Mouse (Mus musculus) forebrain, postnatal 0 days (tissue): ENCODE data around the gene Fbxl19. TPM values are rescaled to one million over a fixed set of nuclear protein-coding genes. Genes with fewer than 3 reads are reported as not detected.
A peak's percentile ranks its signal among the peaks of the same experiment; 100 is the strongest.

Experiments
- ATAC-seq: fragments of 200-750 bp; cut with Nextera tagmentation; 2 replicates; pipeline ENCODE4 v1.8.0; 2017; ENCODE audit warnings: mild to moderate bottlenecking, moderate library complexity
- DNase-seq: peaks from one replicate; pipeline ENCODE4 v3.0.0-alpha.2; 2015
- H3K27ac ChIP-seq: fragments of 300-500 bp; sonication (generic); 2 replicates; pipeline ENCODE4 v1.5.1; 2014; ENCODE audit warnings: low read depth, mild to moderate bottlenecking, antibody characterized with exemption, low read length, moderate library complexity, mixed read lengths
- H3K27me3 ChIP-seq: fragments of 300-500 bp; sonication (generic); 2 replicates; pipeline ENCODE4 v1.6.1; 2014; ENCODE audit warnings: mild to moderate bottlenecking, low read length, mixed read lengths; ENCODE audit not compliant: insufficient read depth
- H3K36me3 ChIP-seq: fragments of 300-500 bp; sonication (generic); 2 replicates; pipeline ENCODE4 v1.6.1; 2014; ENCODE audit warnings: mild to moderate bottlenecking, moderate library complexity; ENCODE audit not compliant: insufficient read depth
- H3K4me1 ChIP-seq: fragments of 300-500 bp; sonication (generic); 2 replicates; pipeline ENCODE4 v1.6.1; 2014; ENCODE audit warnings: antibody characterized with exemption; ENCODE audit not compliant: insufficient read depth
- H3K4me2 ChIP-seq: fragments of 300-500 bp; sonication (generic); 2 replicates; pipeline ENCODE4 v1.6.1; 2014; ENCODE audit warnings: low read depth, mild to moderate bottlenecking, moderate library complexity
- H3K4me3 ChIP-seq: fragments of 300-500 bp; sonication (generic); 2 replicates; pipeline ENCODE4 v1.5.1; 2014; ENCODE audit warnings: low read depth, low read length, mixed read lengths
- H3K9ac ChIP-seq: fragments of 300-500 bp; sonication (generic); 2 replicates; pipeline ENCODE4 v1.6.1; 2014; ENCODE audit warnings: mild to moderate bottlenecking
- H3K9me3 ChIP-seq: fragments of 300-500 bp; sonication (generic); 2 replicates; pipeline ENCODE4 v1.6.1; 2016; ENCODE audit warnings: low read length
- CTCF ChIP-seq: sonication (generic); IDR thresholded peaks from 2 replicates; pipeline ENCODE4 v1.5.1; 2016; ENCODE audit warnings: antibody characterized with exemption, control low read depth, low read depth
- WGBS: fragments of 180-500 bp; shearing (Covaris S2); extraction: QIAGEN DNeasy Blood & Tissue Kit; methylation state at CpG from one replicate; pipeline ENCODE4 v1.1.7; 2014; 5-methylcytosine and 5-hydroxymethylcytosine counted together
- polyA plus RNA-seq: library from polyadenylated mRNA; unstranded; fragments of >200 nt; fragmentation: Nextera tagmentation; extraction: Ambion mirVana; gene quantifications from 2 replicates; pipeline ENCODE4 v1.2.1, GENCODE M21; 2015
- total RNA-seq: library from RNA; depleted of rRNA; stranded (reverse); fragments of >200 nt; gene quantifications from 2 replicates; pipeline ENCODE4 v1.2.3, GENCODE M21; 2014

Fbxl19 gene
- total and polyA plus RNA-seq, 2 experiments from 2014 or later = 6.9 to 178 TPM

- peak overlapping the region; percentile 80 for H3K4me3 ChIP-seq
- peaks cover 25% of the 10 kb centered on the region for H3K36me3 ChIP-seq
- DNase-seq = peak; percentile 63
- TF ChIP-seq CTCF = no peak
- H3K9ac ChIP-seq = peak overlapping the region; percentile 79
- no peaks in the 10 kb centered on the region for H3K27me3 ChIP-seq
- H3K9me3 ChIP-seq = no peaks in the 10 kb centered on the region
- H3K27ac ChIP-seq = peak overlapping the region; percentile 97
- no peak; the same call in 1 of the 2 replicates for ATAC-seq
- 6% methylated on average over 57 of the region's 66 CpGs for WGBS
- H3K4me2 ChIP-seq = peak overlapping the region; percentile 72
- H3K4me1 ChIP-seq = peaks cover 6% of the 10 kb centered on the region; the same call in 1 of the 2 replicates
Observed at GRCm38 (mm10) chr7:127777474-127778266, 33.3 kb downstream of the Fbxl19 start.

DNA sequence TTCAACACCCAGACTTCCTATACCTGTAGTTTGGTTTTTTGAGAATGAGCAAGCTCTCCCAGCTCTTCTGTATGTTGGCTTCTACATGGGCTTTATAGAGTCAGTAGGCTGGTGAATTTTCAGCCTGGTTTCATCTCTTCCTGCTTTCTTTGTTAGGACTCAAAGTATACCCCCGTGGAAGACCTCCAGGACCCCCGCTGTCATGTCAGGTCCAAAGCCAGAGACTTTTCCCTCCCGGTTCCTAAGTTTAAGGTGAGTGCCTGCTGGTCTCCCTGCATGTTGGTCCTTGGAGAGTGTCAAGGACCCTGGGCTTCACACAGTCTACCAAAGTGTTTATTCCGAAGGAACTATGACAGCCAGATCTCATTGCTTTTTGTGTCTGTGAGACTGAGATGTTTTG, 34.0 kb downstream of the Fbxl19 start:
- H3K27ac ChIP-seq = no peak overlapping the region
- DNase-seq (no peak), ATAC-seq (no peak)
- no peaks in the 10 kb centered on the region for H3K27me3 ChIP-seq
- peaks cover 29% of the 10 kb centered on the region for H3K36me3 ChIP-seq
- no peaks in the 10 kb centered on the region for H3K9me3 ChIP-seq
- H3K9ac ChIP-seq = peak overlapping the region; percentile 79
- H3K4me1 ChIP-seq = peaks cover 6% of the 10 kb centered on the region; the same call in 1 of the 2 replicates
- peak overlapping the region; percentile 72 for H3K4me2 ChIP-seq
- no peak for TF ChIP-seq CTCF
- 69% methylated on average over 4 of the region's 4 CpGs for WGBS
- H3K4me3 ChIP-seq = peak overlapping the region; percentile 80

DNA sequence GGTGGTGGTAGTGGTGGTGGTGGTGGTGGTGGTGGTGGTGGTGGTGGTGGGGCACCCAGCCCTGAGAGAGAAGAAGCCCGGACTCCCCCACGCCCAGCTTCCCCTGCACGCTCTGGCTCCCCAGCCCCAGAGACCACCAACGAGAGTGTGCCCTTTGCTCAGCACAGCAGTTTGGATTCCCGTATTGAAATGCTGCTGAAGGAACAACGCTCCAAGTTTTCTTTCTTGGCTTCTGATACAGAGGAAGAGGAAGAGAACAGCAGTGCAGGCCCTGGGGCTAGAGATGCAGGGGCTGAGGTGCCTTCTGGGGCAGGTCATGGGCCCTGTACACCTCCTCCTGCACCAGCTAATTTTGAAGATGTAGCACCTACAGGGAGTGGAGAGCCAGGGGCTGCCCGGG, 41.0 kb downstream of the Fbxl19 start, which contains the start of gene Gm49388:
Gene Gm49388 (plus strand): TSS at position 301 of the 400 bp plus-strand sequence.
- TF ChIP-seq CTCF = no peak
- H3K27ac ChIP-seq = no peak within 1 kb of the TSS
- H3K4me1 ChIP-seq = no peaks in the 10 kb centered on the region
- DNase-seq (no peak), ATAC-seq (no peak)
- H3K4me2 ChIP-seq = no peak within 1 kb of the TSS
- no peak within 1 kb of the TSS for H3K9ac ChIP-seq
- 96% methylated on average over 7 of the region's 7 CpGs for WGBS
- H3K9me3 ChIP-seq = no peaks in the 10 kb centered on the region
- peaks cover 93% of the 10 kb centered on the region for H3K36me3 ChIP-seq
- no peak within 1 kb of the TSS for H3K4me3 ChIP-seq
- H3K27me3 ChIP-seq = no peaks in the 10 kb centered on the region

DNA sequence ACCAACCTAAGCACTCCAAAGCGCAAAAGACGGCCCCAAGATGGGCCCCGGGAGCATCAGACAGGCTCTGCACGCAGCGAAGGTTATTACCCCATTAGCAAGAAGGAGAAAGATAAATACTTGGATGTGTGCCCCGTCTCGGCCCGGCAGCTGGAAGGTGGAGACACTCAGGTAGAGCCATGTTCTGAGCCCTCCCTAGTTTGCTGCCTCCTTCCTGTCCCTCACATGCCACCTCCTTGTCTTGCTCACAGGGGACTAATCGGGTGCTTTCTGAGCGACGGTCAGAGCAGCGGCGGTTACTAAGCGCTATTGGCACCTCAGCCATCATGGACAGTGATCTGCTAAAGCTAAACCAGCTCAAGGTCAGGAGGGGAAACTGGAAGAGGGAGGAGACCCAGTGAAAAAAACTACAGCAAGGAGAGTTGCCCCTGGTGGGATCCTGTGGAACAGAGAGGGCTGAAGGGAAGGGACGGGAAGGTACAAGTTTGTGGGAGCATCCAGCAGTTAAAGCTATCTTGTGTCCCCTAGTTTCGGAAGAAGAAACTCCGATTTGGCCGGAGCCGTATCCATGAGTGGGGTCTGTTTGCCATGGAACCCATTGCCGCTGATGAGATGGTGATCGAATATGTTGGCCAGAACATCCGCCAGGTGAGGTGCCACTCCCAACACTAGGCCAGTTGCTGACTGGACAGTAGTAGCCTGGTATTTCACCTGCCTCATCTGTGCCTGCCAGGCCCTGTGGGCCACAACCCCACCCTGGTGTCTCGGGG, 52.9 kb downstream of the Fbxl19 start:
- H3K27ac ChIP-seq = no peak overlapping the region
- ATAC-seq (no peak), DNase-seq (no peak)
- no peak overlapping the region for H3K4me2 ChIP-seq
- no peaks in the 10 kb centered on the region for H3K9me3 ChIP-seq
- H3K36me3 ChIP-seq = peaks cover 72% of the 10 kb centered on the region
- no peak overlapping the region for H3K9ac ChIP-seq
- WGBS = 94% methylated on average over 23 of the region's 23 CpGs
- no peaks in the 10 kb centered on the region for H3K4me1 ChIP-seq
- TF ChIP-seq CTCF = no peak
- no peaks in the 10 kb centered on the region for H3K27me3 ChIP-seq
- H3K4me3 ChIP-seq = no peak overlapping the region

DNA sequence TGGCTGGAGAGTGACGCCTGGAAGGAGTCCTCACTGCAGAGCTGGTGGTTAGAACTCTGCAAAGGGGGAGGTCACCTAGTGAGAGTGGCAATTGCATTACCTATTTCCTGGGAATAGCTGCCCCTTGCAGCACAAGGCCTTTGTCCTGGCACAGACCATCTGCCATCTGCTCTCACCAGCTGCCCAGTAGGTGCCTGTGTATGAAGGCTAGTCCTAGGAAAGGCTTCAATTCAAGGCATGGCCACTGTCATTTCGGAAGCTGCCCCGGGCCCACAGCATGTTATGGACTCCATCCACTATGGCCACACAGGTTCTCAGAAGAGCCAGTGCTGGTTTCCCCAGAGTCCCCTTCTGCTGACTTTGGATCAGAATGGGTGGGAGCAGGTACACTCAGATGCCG, 54.2 kb downstream of the Fbxl19 start:
- no peaks in the 10 kb centered on the region for H3K27me3 ChIP-seq
- H3K4me1 ChIP-seq = no peaks in the 10 kb centered on the region
- no peak for TF ChIP-seq CTCF
- no peak overlapping the region for H3K27ac ChIP-seq
- no peak overlapping the region for H3K4me3 ChIP-seq
- peaks cover 65% of the 10 kb centered on the region for H3K36me3 ChIP-seq
- WGBS = 88% methylated on average over 4 of the region's 4 CpGs
- no peak for DNase-seq
- H3K9me3 ChIP-seq = no peaks in the 10 kb centered on the region
- H3K9ac ChIP-seq = no peak overlapping the region
- no peak for ATAC-seq
- no peak overlapping the region for H3K4me2 ChIP-seq

DNA sequence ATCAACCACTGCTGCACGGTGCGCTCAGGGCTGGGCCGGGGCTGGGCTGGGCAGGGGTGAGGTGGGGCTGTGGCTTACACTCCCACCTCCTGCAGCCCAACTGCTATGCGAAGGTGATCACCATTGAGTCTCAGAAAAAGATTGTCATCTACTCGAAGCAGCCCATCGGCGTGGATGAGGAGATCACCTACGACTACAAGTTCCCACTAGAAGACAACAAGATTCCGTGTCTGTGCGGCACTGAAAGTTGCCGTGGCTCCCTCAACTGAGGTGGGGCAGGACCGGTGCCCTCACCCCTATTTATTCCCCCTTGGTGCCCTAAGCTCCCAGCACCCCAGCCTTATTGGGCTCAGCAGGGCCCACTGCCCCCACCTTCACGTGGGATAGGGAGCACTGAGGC, 54.9 kb downstream of the Fbxl19 start:
- peaks cover 64% of the 10 kb centered on the region for H3K36me3 ChIP-seq
- 91% methylated on average over 13 of the region's 13 CpGs for WGBS
- H3K4me1 ChIP-seq = no peaks in the 10 kb centered on the region
- DNase-seq (no peak), ATAC-seq (no peak)
- H3K4me2 ChIP-seq = no peak overlapping the region
- no peak for TF ChIP-seq CTCF
- no peak overlapping the region for H3K9ac ChIP-seq
- H3K27me3 ChIP-seq = no peaks in the 10 kb centered on the region
- H3K9me3 ChIP-seq = no peaks in the 10 kb centered on the region
- no peak overlapping the region for H3K4me3 ChIP-seq
- H3K27ac ChIP-seq = no peak overlapping the region

DNA sequence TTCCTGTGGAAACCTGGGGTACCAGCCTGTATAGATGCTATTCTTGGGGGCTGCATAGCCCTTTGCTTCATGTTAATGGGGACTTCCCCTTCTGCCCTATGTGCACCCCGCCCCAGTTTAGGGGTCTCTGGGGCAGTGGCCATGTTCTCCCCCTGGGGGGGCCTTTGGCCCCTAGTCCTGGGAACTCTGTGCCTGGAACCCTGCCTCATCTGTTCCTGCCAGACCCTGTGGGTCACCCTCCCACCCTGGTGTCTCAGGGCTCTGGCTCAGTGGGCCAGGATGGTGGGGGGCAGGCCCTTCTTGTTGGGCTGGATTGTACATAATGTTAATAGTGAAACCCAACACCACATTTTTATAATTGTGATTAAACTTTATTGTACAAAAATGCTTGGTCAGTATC, 55.4 kb downstream of the Fbxl19 start:
- no peak overlapping the region for H3K27ac ChIP-seq
- ATAC-seq = no peak

More for the DNA sequence above, 55.4 kb downstream of the Fbxl19 start:
- Histone ChIP-seq H3K27me3 (no peaks in the 10 kb centered on the region), H3K9ac (no peak overlapping the region), H3K9me3 (no peaks in the 10 kb centered on the region), H3K4me3 (no peak overlapping the region), H3K4me1 (no peaks in the 10 kb centered on the region), H3K4me2 (no peak overlapping the region), H3K36me3 (peaks cover 67% of the 10 kb centered on the region)
- 86% methylated on average over 1 of the region's 1 CpGs for WGBS
- no peak for TF ChIP-seq CTCF
- no peak for DNase-seq
